Mouse (Mus musculus) hindbrain, embryonic 14.5 days (tissue): Measurements from ENCODE around the gene Trpv6. TPM values are rescaled to one million over a fixed set of nuclear protein-coding genes. Genes with fewer than 3 reads are reported as not detected.

ENCODE experiments used
- ATAC-seq: fragments of 200-750 bp; cut with Nextera tagmentation; 2 replicates; pipeline ENCODE4 v1.8.0; 2017; ENCODE audit warnings: moderate number of reproducible peaks, mild to moderate bottlenecking, moderate TSS enrichment, moderate library complexity; ENCODE audit not compliant: low FRiP score
- DNase-seq: peaks from one replicate; pipeline ENCODE4 v3.0.0-alpha.2; 2015; ENCODE audit warnings: low spot score
- H3K27ac ChIP-seq: fragments of 300-500 bp; sonication (generic); 2 replicates; pipeline ENCODE4 v1.5.1; 2014; ENCODE audit warnings: mild to moderate bottlenecking, moderate library complexity
- H3K27me3 ChIP-seq: fragments of 300-500 bp; sonication (generic); 2 replicates; pipeline ENCODE4 v1.6.1; 2014; ENCODE audit warnings: mild to moderate bottlenecking, low read length, mixed read lengths; ENCODE audit not compliant: control insufficient read depth, insufficient read depth
- H3K36me3 ChIP-seq: fragments of 300-500 bp; sonication (generic); replicated peaks from 2 replicates; pipeline ENCODE4 v1.6.1; 2014; ENCODE audit not compliant: control insufficient read depth, insufficient read depth
- H3K4me1 ChIP-seq: fragments of 300-500 bp; sonication (generic); replicated peaks from 2 replicates; pipeline ENCODE4 v1.6.1; 2014; ENCODE audit warnings: antibody characterized with exemption, low read length, mixed read lengths; ENCODE audit not compliant: control insufficient read depth, insufficient read depth
- H3K4me2 ChIP-seq: fragments of 300-500 bp; sonication (generic); replicated peaks from 2 replicates; pipeline ENCODE4 v1.6.1; 2014; ENCODE audit warnings: mild to moderate bottlenecking, moderate library complexity
- H3K4me3 ChIP-seq: fragments of 300-500 bp; sonication (generic); replicated peaks from 2 replicates; pipeline ENCODE4 v1.5.1; 2014; ENCODE audit warnings: mild to moderate bottlenecking, low read length
- H3K9ac ChIP-seq: fragments of 300-500 bp; sonication (generic); 2 replicates; pipeline ENCODE4 v1.6.1; 2014
- H3K9me3 ChIP-seq: fragments of 300-500 bp; sonication (generic); 2 replicates; pipeline ENCODE4 v1.6.1; 2016; ENCODE audit warnings: low read length; ENCODE audit not compliant: control insufficient read depth
- WGBS: fragments of 180-500 bp; shearing (Covaris S2); extraction: QIAGEN DNeasy Blood & Tissue Kit; methylation state at CpG from one replicate; pipeline ENCODE4 v1.1.7; 2014; 5-methylcytosine and 5-hydroxymethylcytosine counted together
- polyA plus RNA-seq: library from polyadenylated mRNA; unstranded; fragments of >200 nt; fragmentation: Nextera tagmentation; extraction: Ambion mirVana; gene quantifications from 2 replicates; pipeline ENCODE4 v1.2.1, GENCODE M21; 2014

The Trpv6 gene
- polyA plus RNA-seq, 1 experiment from 2014 or later = 0.92 TPM

DNA sequence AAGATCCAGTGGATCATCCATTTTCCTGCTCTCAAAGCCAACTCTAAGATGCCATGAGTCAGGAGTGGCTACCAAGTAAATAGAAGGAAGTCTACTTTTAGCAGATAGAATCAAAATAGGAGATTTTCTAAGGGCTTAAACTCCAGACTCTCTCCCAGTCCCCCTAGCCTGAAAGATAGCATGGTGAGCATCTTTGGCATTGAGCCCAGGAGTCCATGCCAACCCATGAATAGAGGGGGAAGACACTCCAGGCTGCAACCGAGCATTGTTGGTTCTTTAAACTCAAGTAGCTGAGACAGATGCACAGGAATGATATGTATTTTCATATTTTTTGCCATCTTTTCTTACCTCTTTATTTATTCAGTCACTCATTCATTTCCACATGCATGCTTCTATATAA lies 994 bp downstream of the Trpv6 start:
- DNase-seq (peak; percentile 34), ATAC-seq (no peak)
- 50% methylated on average over 1 of the region's 1 CpGs for WGBS
- Histone ChIP-seq H3K4me2 (no peak overlapping the region), H3K27ac (no peak overlapping the region), H3K4me1 (no peaks in the 10 kb centered on the region), H3K9me3 (no peaks in the 10 kb centered on the region), H3K4me3 (no peak overlapping the region), H3K27me3 (no peaks in the 10 kb centered on the region), H3K36me3 (no peaks in the 10 kb centered on the region), H3K9ac (no peak overlapping the region)

DNA sequence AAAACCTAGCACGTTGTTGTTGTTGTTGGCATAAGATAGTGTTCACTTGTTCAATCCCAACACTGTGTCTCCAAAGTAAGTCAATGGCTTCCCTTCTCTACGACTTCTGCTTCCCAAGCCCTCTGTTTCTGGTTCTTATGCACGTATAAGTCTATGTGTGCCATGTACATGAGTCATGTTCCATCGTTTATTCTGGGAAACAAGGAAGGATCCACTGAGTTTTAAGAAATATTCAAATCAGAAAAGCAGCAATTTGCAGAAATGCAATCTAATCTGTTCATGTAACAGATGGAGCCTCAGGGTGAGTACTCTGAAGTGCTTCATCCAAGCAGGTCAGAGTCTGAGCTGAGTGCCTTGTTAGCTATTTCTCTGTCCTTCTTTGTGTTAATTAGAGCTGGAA lies 4.7 kb downstream of the Trpv6 start:
- H3K4me1 ChIP-seq = no peaks in the 10 kb centered on the region
- DNase-seq (no peak), ATAC-seq (no peak)
- H3K9me3 ChIP-seq = no peaks in the 10 kb centered on the region
- no peaks in the 10 kb centered on the region for H3K27me3 ChIP-seq
- no peak overlapping the region for H3K4me3 ChIP-seq
- no peak overlapping the region for H3K4me2 ChIP-seq
- no peak overlapping the region for H3K9ac ChIP-seq
- 91% methylated on average over 4 of the region's 4 CpGs for WGBS
- no peaks in the 10 kb centered on the region for H3K36me3 ChIP-seq
- no peak overlapping the region for H3K27ac ChIP-seq

DNA sequence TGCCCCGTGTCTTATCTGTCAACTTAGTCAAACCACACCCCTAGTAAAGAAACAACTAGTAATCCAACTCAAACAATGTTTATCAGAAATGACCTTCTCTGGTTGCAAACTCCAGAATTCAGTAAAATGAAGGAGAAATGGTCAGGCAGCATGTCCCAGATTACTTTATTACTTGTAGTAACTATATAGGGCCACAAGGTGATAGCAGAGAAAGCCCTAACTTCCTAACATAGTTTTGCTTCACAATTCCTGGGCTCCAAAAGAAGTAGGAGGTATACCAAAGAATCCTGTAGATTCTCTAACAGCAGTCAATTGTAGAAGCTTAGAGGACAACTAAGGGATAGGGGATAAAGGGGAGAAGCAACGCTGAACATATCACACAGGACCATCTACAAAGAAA lies 5.4 kb downstream of the Trpv6 start:
- no peak overlapping the region for H3K4me3 ChIP-seq
- DNase-seq = no peak
- 74% methylated on average over 2 of the region's 2 CpGs for WGBS
- no peak overlapping the region for H3K4me2 ChIP-seq
- no peak overlapping the region for H3K9ac ChIP-seq
- no peaks in the 10 kb centered on the region for H3K27me3 ChIP-seq
- H3K27ac ChIP-seq = no peak overlapping the region
- no peaks in the 10 kb centered on the region for H3K9me3 ChIP-seq
- no peaks in the 10 kb centered on the region for H3K4me1 ChIP-seq
- no peaks in the 10 kb centered on the region for H3K36me3 ChIP-seq
- no peak for ATAC-seq

DNA sequence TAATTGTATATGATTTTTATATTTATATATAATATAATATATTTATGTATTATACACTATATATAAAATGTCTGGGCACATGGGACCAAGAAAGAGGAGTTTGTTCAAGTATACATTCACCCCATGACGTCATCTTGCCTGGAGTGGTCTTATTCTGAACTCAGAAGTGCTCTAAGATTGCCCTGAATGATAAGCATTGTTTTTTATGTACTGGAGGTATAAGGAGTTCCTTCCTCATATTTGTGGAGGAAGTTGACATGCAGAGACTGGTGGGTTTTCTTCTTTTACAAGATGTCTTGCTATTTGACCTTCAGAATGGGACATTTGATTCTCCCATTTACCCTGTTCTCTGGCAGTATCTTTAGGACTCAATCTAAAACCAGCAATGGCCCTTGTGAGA lies 8.0 kb downstream of the Trpv6 start:
- H3K9me3 ChIP-seq = no peaks in the 10 kb centered on the region
- no peak overlapping the region for H3K4me3 ChIP-seq
- 84% methylated on average over 1 of the region's 1 CpGs for WGBS
- H3K4me1 ChIP-seq = no peaks in the 10 kb centered on the region
- no peaks in the 10 kb centered on the region for H3K36me3 ChIP-seq
- H3K4me2 ChIP-seq = no peak overlapping the region
- DNase-seq (no peak), ATAC-seq (no peak)
- H3K9ac ChIP-seq = no peak overlapping the region
- no peak overlapping the region for H3K27ac ChIP-seq
- no peaks in the 10 kb centered on the region for H3K27me3 ChIP-seq

DNA sequence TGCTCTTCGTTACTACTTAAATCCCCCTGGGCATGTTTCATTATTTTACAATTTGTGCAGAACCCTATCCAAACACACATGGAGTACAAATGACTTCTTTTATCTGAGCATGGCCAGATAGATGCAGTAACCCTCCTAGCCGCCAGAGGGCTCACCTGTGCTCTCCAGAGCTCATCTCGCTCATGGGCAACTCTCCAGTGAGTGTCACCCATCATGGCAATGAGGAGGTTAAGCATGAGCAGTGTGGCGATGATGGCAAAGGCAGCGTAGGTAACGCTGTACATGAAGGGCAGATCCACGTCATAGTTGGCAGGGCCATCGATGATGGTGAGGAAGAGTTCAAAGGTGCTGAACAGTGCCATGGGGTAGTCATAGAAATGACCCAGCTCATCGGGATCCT lies 13.5 kb downstream of the Trpv6 start:
- Histone ChIP-seq H3K27me3 (no peaks in the 10 kb centered on the region), H3K36me3 (peaks cover 22% of the 10 kb centered on the region), H3K9me3 (no peaks in the 10 kb centered on the region), H3K4me2 (no peak overlapping the region), H3K27ac (no peak overlapping the region), H3K4me1 (no peaks in the 10 kb centered on the region), H3K4me3 (no peak overlapping the region), H3K9ac (no peak overlapping the region)
- no peak for DNase-seq
- ATAC-seq = no peak
- WGBS = 61% methylated on average over 9 of the region's 9 CpGs

DNA sequence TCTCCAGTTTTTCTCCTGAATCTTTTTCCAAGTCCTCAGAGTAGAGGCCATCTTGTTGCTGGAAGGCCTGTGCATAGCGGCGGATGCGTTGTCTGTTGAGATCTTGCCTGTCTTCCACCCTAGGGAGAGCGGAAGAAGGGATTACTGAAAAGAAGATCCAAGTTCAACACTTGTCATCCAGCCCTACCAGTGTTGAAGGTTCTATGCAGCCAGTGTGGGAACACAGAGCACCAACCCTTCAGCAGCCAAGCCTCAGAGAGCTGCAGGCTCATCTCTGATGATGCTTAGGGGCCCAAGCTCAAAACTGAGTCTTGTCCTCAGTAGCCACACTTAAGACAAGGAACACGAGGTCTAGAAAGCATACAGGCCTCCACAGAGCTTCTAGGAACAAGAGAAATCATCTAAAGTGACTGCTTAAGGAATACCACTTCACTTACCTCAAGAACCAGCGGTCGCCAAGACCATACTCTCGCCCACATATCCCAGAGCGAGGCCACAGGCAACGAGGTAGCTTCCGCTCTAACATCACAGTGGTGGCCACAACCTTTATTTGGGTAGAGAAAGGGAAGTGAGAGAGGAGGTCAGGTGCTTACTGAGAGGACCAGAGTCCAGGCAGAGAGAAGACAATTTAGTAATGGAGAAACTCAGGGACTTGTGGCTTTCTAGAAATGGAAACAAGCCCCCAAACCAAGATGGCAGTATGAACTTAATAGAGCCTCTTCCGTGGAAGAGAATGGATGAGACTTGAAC lies 14.8 kb downstream of the Trpv6 start:
- 91% methylated on average over 12 of the region's 12 CpGs for WGBS
- no peaks in the 10 kb centered on the region for H3K27me3 ChIP-seq
- H3K4me2 ChIP-seq = no peak overlapping the region
- H3K4me3 ChIP-seq = no peak overlapping the region
- H3K27ac ChIP-seq = no peak overlapping the region
- H3K9ac ChIP-seq = no peak overlapping the region
- DNase-seq (no peak), ATAC-seq (no peak)
- H3K4me1 ChIP-seq = no peaks in the 10 kb centered on the region
- no peaks in the 10 kb centered on the region for H3K9me3 ChIP-seq
- peaks cover 35% of the 10 kb centered on the region for H3K36me3 ChIP-seq

DNA sequence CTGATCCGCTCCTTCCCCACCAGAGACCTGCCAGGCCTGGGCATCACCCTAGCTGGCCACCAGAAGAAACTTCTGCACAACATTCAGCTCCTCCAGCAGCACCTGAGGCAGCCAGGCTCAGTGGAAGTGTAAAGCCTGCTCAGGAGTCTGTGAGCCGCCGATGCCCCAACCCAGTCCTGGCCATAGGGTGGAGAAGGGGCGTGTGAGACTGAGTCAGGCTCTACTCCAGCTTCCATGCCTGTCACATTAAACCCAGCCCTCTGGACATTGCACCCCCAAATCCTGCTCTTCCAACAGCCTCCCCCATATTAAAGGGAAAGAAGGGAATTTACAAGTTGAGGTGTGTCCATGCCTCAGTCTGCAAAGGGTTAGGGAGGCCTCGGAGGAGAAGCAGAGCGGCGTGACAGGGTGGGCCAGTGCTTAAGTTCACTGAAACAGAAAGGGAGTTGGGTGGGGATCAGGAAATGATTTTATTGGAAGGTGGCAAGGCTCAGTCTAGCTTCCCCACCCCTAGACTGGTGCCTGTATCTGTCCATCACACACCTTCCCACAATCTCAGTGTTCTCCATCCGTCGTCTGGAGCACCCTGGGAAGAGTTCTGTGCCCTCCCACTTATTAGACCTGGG lies 15.9 kb downstream of the Trpv6 start:
- H3K9me3 ChIP-seq = no peaks in the 10 kb centered on the region
- H3K4me3 ChIP-seq = no peak overlapping the region
- WGBS = 95% methylated on average over 9 of the region's 9 CpGs
- DNase-seq (no peak), ATAC-seq (no peak)
- H3K4me2 ChIP-seq = no peak overlapping the region
- H3K4me1 ChIP-seq = no peaks in the 10 kb centered on the region
- H3K9ac ChIP-seq = no peak overlapping the region
- no peaks in the 10 kb centered on the region for H3K27me3 ChIP-seq
- no peak overlapping the region for H3K27ac ChIP-seq
- H3K36me3 ChIP-seq = peaks cover 44% of the 10 kb centered on the region

DNA sequence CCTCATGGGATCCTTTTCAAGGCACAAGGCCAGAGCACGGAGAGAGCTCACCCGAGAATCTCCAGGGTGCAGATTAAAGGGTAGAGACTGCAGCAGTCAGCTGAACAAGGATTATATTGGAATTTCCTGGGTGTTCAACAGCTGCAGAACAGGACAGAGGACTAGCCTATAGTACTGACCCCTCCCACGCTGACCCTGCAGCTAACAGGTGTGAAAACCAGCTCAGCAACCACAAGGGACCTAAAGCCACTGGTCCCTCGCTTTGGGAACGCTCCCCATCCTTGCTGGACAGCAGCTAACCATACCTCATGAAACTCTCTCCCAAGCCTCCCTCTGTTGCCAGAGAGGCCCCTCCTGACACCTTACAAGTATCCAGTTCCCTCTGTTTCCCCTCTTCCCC lies 28.6 kb downstream of the Trpv6 start:
- peak overlapping the region; percentile 99 for H3K4me2 ChIP-seq
- H3K4me1 ChIP-seq = peaks cover 27% of the 10 kb centered on the region
- H3K27me3 ChIP-seq = no peaks in the 10 kb centered on the region
- no peak overlapping the region for H3K4me3 ChIP-seq
- 0 out of 2 replicates have a peak, but pooled peaks cover 4% of the 10 kb centered on the region for H3K36me3 ChIP-seq
- WGBS = 71% methylated on average over 5 of the region's 5 CpGs
- DNase-seq (no peak), ATAC-seq (no peak)
- no peak overlapping the region for H3K9ac ChIP-seq
- no peak overlapping the region for H3K27ac ChIP-seq
- H3K9me3 ChIP-seq = no peaks in the 10 kb centered on the region

DNA sequence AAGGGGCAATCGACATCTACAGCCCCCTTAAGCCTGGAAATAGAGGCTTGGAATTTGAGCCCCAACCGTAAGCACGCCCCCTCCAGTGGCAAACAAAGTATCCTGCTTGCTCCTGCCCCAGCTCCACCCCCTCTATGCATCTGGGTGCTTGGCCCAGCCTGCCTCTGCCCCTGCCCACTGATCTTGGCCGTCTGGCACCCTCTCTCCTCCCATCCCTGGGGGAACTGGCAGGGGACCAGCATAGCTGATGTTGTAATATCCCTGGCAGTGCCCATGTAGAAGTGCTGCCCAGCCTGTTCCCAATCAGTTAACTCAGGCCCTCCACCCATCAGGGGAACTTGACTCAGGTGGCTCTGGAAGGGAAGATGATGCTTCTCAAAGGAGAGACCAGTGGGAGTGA lies 30.0 kb downstream of the Trpv6 start:
- WGBS = 3% methylated on average over 4 of the region's 4 CpGs
- Histone ChIP-seq H3K27ac (no peak overlapping the region), H3K4me3 (peak overlapping the region; percentile 58), H3K4me2 (peak overlapping the region; percentile 99), H3K36me3 (no peaks in the 10 kb centered on the region), H3K27me3 (no peaks in the 10 kb centered on the region), H3K9ac (peak overlapping the region; percentile 92), H3K9me3 (no peaks in the 10 kb centered on the region), H3K4me1 (peaks cover 27% of the 10 kb centered on the region)
- DNase-seq (no peak), ATAC-seq (0 out of 2 replicates have a peak, but pooled peaks have one; percentile 4)
